In the genomic region with DNA sequence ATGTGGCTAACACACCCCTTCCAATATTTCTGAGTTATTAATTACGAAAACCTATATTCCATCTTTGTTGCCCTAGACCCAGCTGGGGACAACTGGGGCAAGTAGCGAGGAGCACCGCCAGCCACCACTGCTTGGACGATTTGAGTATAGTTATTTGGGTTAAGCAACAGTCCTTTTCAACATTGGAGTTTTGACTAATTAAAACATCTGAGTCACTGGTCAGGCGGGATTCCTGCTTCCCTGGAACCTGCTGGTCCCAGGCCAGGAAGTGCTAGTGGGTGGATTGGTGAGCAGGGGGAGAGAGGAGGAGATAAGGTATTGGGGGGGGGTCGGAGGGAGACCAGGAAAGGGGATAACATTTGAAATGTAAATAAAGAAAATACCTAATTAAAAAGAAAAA, we compare ENCODE assay signal across 26 mouse cellular contexts. TPM values are rescaled to one million over a fixed set of nuclear protein-coding genes. Genes with fewer than 3 reads are reported as not detected.
"Had no signal": no experiment of that assay in that cellular context is flagged by ENCODE, and none has a peak within 500 bp of the region (broad histone marks: within the 10 kb centered on the region; RNA-seq: fewer than 3 reads in every experiment).

No protein-coding gene starts in this region.

- DNase-seq: left cerebral cortex, postnatal 4 days; liver; liver, embryonic 13.5 days; liver, postnatal 0 days; lung, adult 18-20 months; lung, adult 2 months; lung, embryonic 14.5 days; lung, postnatal 10 days; lung, postnatal 14 days; lung, postnatal 36 days; lung, postnatal 4 days; midbrain, embryonic 14.5 days had no signal

- H3K27me3 ChIP-seq: limb, embryonic 12.5 days; limb, embryonic 13.5 days; limb, embryonic 15.5 days; liver, embryonic 12.5 days; liver, embryonic 13.5 days; liver, embryonic 15.5 days; lung, embryonic 15.5 days; midbrain, embryonic 12.5 days; midbrain, embryonic 13.5 days; midbrain, embryonic 15.5 days; neural tube, embryonic 12.5 days had no signal

- ATAC-seq: liver, embryonic 12.5 days; liver, postnatal 0 days; lung, postnatal 0 days; midbrain, embryonic 13.5 days; midbrain, embryonic 15.5 days; midbrain, embryonic 16.5 days had no signal

RNA-seq across cellular contexts. Expression of a gene that starts 59.4 kb away (rescaled TPM):
- total RNA-seq: monocyte, adult 5-6 weeks had no signal
- polyA plus RNA-seq: macrophage had no signal
